Mouse (Mus musculus) 3134 (cell line): ENCODE measurements around the gene Myof.

Experiments used
- DNase-seq: peaks from one replicate; pipeline ENCODE4 v3.0.0-alpha.2; 2011; ENCODE audit warnings: low spot score; ENCODE audit not compliant: insufficient read length; ENCODE audit errors: extremely low read depth

Gene Myof

GRCm38 (mm10) chr19:38043281-38043981, at the start of gene Myof:
Gene Myof, minus strand, starts transcription at chr19:38043577.
- peak; percentile 83 for DNase-seq

GRCm38 (mm10) chr19:38091512-38091985, 48.2 kb upstream of the Myof start:
- DNase-seq = no peak

- DNase-seq = no peak
Measured at GRCm38 (mm10) chr19:38089358-38089757, 46.0 kb upstream of the Myof start.

- DNase-seq = peak; percentile 22
Measured at GRCm38 (mm10) chr19:38086948-38087551, 43.7 kb upstream of the Myof start.

- no peak for DNase-seq
Measured at GRCm38 (mm10) chr19:38085841-38086240, 42.5 kb upstream of the Myof start.

GRCm38 (mm10) chr19:38082931-38083525, 39.7 kb upstream of the Myof start:
- no peak for DNase-seq

- no peak for DNase-seq
Measured at GRCm38 (mm10) chr19:38081361-38081760, 38.0 kb upstream of the Myof start.

GRCm38 (mm10) chr19:38077851-38078540, 34.6 kb upstream of the Myof start:
- no peak for DNase-seq

- no peak for DNase-seq
Measured at GRCm38 (mm10) chr19:38076251-38076650, 32.9 kb upstream of the Myof start.

GRCm38 (mm10) chr19:38075051-38075450, 31.7 kb upstream of the Myof start:
- DNase-seq = no peak

GRCm38 (mm10) chr19:38073226-38073625, 29.8 kb upstream of the Myof start:
- no peak for DNase-seq

GRCm38 (mm10) chr19:38064051-38064450, 20.7 kb upstream of the Myof start:
- no peak for DNase-seq

- DNase-seq = no peak
Measured at GRCm38 (mm10) chr19:38063201-38063600, 19.8 kb upstream of the Myof start.

- DNase-seq = no peak
Measured at GRCm38 (mm10) chr19:38056931-38057330, 13.6 kb upstream of the Myof start.

- no peak for DNase-seq
Measured at GRCm38 (mm10) chr19:38056276-38056675, 12.9 kb upstream of the Myof start.

GRCm38 (mm10) chr19:38055798-38056197, 12.4 kb upstream of the Myof start:
- no peak for DNase-seq

GRCm38 (mm10) chr19:38054720-38055192, 11.4 kb upstream of the Myof start, which contains the start of gene Cep55:
Gene Cep55, plus strand, starts transcription at chr19:38055011.
- peak; percentile 97 for DNase-seq

GRCm38 (mm10) chr19:38054149-38054719, 10.9 kb upstream of the Myof start:
- DNase-seq = no peak

GRCm38 (mm10) chr19:38053227-38054041, 10.1 kb upstream of the Myof start:
- DNase-seq = peak; percentile 43

- no peak for DNase-seq
Measured at GRCm38 (mm10) chr19:38049686-38050085, 6.3 kb upstream of the Myof start.
